Mouse (Mus musculus): ENCODE results near the gene Phka1. TPM values are rescaled to one million over a fixed set of nuclear protein-coding genes. Genes with fewer than 3 reads are reported as not detected.
"Not testable (repeated sequence)": the region's sequence is repeated elsewhere in the genome, so short reads cannot be mapped to it uniquely, and the experiment has no call there.

Phka1 gene
- polyA plus RNA-seq (2015; fragmentation: Nextera tagmentation; extraction: Ambion mirVana) = 7.5 and 8.1 TPM in 2 replicates

DNA sequence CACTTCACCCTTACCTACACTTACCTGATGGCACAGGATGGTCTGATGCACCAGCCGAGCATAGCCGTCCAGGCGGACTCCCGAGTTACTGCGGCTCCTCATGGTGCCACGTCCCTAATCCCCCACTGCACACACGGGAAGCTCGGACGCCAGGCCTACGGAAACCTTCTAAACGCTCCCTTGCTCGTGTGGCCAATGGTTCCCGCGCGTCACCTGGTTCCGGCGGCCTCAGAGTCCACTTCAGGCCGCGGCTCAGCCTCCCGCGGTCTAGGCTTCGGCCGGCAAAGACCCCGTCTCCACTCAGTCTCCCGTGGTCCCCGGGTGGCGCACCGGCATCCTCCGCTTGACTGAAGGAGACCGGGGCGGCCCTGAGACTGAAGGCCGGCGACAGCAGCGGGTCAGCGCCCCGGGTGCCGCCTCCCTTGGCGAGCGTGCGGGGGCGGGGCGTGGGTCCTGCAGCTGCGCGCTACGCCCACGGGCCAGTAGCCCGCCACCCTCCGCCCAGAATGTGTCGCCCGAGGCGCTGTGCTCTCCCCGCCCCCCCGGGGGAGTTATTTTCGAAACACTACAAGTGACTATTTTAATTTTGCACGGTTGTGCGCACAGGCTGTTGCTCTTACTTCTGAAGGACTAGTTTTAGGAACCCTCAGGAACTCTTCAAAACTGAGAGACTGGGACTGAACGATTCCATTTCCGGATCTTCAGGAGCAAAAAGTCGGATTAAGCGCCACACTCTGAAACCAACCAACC lies at the start of gene Phka1:
Gene Phka1 (minus strand): TSS at position 424 of the 750 bp plus-strand sequence.
- H3K36me3 ChIP-seq (replicated peaks) = no peaks in the 10 kb centered on the region
- peak within 1 kb of the TSS; percentile 57 for H3K4me3 ChIP-seq
- peaks cover 7% of the 10 kb centered on the region; the same call in 1 of the 2 replicates for H3K4me1 ChIP-seq
- ATAC-seq (replicated peaks) = peak; percentile 91
- peaks cover 3% of the 10 kb centered on the region; the same call in 1 of the 2 replicates for H3K27me3 ChIP-seq (replicated peaks)
- WGBS = 23% methylated on average over 60 of the region's 60 CpGs
- no peaks in the 10 kb centered on the region for H3K9me3 ChIP-seq
- peak within 1 kb of the TSS; percentile 51 for H3K9ac ChIP-seq
- H3K27ac ChIP-seq = no peak within 1 kb of the TSS
- peak within 1 kb of the TSS; percentile 61 for H3K4me2 ChIP-seq

DNA sequence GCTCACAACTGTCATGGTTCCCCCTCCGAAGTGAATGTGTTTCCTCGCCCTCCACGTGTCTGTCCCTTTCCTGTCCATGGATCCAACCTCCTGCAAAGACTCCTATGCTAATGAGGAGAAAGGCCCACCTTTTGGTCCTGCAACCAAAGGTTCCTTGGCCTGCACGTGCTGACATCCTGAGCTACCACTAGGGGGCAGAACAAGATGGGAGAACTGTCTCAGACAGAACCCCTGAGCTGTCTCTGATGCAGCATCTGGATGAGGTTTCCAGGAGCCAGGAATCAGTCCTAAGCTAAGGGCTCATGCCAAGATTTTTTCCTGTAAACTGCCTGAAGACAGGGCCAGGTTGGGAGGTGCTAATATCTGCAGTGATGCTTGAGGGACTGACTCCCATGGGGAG lies 45.2 kb upstream of the Phka1 start:
- H3K36me3 ChIP-seq (replicated peaks); H3K4me3 ChIP-seq; H3K27ac ChIP-seq; H3K4me2 ChIP-seq; H3K4me1 ChIP-seq; H3K9ac ChIP-seq; H3K27me3 ChIP-seq (replicated peaks); H3K9me3 ChIP-seq: not testable (repeated sequence)
- peak; percentile 70 for ATAC-seq (replicated peaks)
- 20% methylated on average over 4 of the region's 4 CpGs for WGBS

DNA sequence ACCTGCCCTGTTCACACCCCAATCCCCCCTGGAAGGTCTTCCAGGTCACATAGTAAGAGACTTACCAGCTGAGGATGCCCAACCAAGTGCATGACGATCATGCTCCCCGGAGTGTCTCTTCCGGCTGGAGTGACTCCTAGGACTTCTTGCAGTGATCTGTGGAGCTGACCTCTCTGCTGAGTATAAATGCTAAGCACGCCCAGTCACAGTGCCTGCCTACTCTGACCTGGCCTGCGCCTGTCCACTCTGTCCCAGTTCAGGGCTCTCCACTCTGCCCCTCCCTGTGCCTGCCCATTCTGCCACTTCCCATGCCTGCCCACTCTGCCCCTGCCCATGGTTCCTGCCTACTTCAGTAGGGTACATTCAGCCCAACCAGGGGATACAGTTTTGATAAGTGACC lies 42.8 kb upstream of the Phka1 start, which contains the start of gene Gm3880:
Gene Gm3880 (minus strand): TSS at position 101 of the 400 bp plus-strand sequence.
- H3K4me2 ChIP-seq; H3K4me1 ChIP-seq; H3K9ac ChIP-seq; ATAC-seq (replicated peaks); H3K27ac ChIP-seq; H3K27me3 ChIP-seq (replicated peaks); H3K9me3 ChIP-seq; H3K4me3 ChIP-seq; H3K36me3 ChIP-seq (replicated peaks): not testable (repeated sequence)
- WGBS = 88% methylated on average over 5 of the region's 5 CpGs

DNA sequence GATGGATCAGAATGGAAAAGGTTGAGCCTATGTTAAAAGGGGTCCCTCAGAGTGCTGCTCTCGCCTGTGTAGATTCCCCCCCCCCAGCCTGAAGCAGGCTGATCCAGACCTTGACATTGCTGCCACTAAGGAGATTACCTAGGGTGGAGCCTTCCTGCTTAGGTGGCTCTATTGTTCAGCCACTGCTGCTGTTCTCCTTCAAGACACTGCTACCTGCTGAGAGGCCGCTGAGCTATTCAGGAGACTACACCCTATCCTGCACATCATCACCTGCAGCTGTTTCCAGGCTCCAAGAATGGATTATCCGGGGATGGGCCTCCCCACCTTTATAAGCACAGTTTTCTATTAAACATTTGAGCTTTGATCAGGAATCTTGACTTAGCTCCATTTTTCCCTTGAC lies 40.7 kb upstream of the Phka1 start:
- H3K27me3 ChIP-seq (replicated peaks); H3K4me3 ChIP-seq; ATAC-seq (replicated peaks); H3K4me2 ChIP-seq; H3K27ac ChIP-seq; H3K9ac ChIP-seq; H3K9me3 ChIP-seq; H3K4me1 ChIP-seq; H3K36me3 ChIP-seq (replicated peaks): not testable (repeated sequence)
- WGBS = 36% methylated on average over 3 of the region's 3 CpGs

DNA sequence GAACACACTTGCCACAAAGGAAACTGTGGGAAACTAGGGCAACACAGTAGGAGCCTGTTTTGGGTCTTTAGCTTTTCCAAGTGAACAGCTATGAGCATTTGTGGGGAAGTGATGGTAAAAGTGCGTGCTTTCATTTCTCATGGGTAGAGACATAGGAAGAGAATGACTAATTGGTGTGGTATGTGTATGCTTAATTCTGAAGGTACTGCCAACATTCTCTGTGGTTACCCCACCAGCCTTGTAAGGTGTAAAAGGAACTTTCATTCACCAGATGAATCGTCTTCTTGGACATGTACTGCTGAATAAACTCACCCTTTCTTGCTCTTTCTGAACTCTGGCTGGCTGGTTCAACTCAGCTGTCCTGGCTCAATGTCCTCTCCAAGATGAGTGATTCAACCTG lies 22.6 kb upstream of the Phka1 start:
- Histone ChIP-seq H3K36me3 (replicated peaks) (no peaks in the 10 kb centered on the region), H3K27me3 (replicated peaks) (no peaks in the 10 kb centered on the region), H3K27ac (no peak overlapping the region), H3K4me2 (no peak overlapping the region), H3K4me3 (no peak overlapping the region), H3K4me1 (no peaks in the 10 kb centered on the region), H3K9me3 (no peaks in the 10 kb centered on the region), H3K9ac (no peak overlapping the region)
- no peak for ATAC-seq (replicated peaks)
- WGBS = 77% methylated on average over 2 of the region's 2 CpGs

DNA sequence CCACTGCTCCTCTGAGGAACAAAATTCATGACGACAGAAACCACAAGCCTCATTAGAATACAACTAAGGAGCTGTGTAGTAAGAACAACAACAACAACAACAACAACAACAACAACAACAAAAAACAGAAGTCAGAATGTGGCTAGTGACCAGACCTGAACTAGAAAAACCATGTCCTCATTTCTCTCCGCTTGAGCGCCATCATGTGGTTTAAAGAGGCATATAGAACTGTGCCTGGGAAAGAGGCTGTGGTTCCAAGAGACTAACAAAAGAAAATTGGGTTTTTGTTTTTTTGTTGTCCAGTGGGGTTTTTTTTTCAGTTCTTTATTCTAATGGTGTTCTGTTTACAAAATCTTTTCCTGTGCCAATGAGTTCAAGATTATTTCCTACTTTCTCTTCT lies 16.7 kb upstream of the Phka1 start:
- no peaks in the 10 kb centered on the region for H3K4me1 ChIP-seq
- no peaks in the 10 kb centered on the region for H3K27me3 ChIP-seq (replicated peaks)
- no peak overlapping the region for H3K27ac ChIP-seq
- H3K9me3 ChIP-seq = no peaks in the 10 kb centered on the region
- 21% methylated on average over 3 of the region's 3 CpGs for WGBS
- H3K4me3 ChIP-seq = no peak overlapping the region
- H3K9ac ChIP-seq = no peak overlapping the region
- no peaks in the 10 kb centered on the region for H3K36me3 ChIP-seq (replicated peaks)
- H3K4me2 ChIP-seq = no peak overlapping the region
- ATAC-seq (replicated peaks) = no peak

DNA sequence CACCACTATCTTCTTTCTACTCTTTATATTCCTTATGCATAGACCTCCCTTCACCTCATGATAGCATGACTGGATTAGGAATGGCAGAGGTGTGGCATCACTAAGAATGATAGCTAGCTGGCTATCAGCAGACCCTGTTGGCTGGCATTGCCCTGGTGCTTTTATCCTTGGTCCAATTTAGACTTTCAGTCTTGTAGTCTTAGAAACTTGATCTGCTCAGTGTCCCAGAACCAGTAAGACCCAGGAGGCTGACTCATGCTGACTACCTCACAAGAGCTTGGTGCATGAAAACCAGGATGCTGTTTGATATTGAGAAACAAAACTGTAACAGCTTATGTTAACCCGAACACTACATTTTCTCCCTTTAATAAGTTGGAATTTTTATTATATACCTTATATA lies 1.6 kb upstream of the Phka1 start:
- H3K27ac ChIP-seq = no peak overlapping the region
- H3K27me3 ChIP-seq (replicated peaks) = peaks cover 3% of the 10 kb centered on the region; the same call in 1 of the 2 replicates
- H3K9ac ChIP-seq = no peak overlapping the region
- H3K4me1 ChIP-seq = peaks cover 7% of the 10 kb centered on the region; the same call in 1 of the 2 replicates
- no peak overlapping the region for H3K4me3 ChIP-seq
- H3K36me3 ChIP-seq (replicated peaks) = no peaks in the 10 kb centered on the region
- no peak overlapping the region for H3K4me2 ChIP-seq
- no peak for ATAC-seq (replicated peaks)
- 93% methylated on average over 1 of the region's 1 CpGs for WGBS
- no peaks in the 10 kb centered on the region for H3K9me3 ChIP-seq

DNA sequence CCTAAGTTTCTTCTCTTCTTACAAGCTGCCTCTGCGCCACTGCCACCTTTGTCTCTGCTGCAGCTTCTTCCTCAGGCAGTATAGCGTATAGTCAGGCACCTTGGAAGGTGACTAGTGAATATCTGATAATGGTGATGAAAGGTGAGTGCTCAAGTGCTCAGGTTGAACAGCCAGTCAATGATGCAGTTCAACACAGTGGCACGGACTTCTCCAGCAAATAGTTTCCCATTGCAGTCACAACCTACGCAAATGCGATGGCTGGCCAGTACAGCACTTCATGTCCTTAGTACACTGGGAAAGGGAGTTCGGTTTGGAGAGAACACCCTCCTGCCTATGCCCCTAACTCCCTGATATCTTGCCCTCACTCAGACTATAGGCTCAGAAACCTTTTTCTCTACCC lies 1.1 kb upstream of the Phka1 start:
- Histone ChIP-seq H3K9me3 (no peaks in the 10 kb centered on the region), H3K4me3 (no peak overlapping the region; the same call in 1 of the 2 replicates), H3K4me2 (peak overlapping the region; percentile 61), H3K27me3 (replicated peaks) (peaks cover 3% of the 10 kb centered on the region; the same call in 1 of the 2 replicates), H3K36me3 (replicated peaks) (no peaks in the 10 kb centered on the region), H3K4me1 (peaks cover 7% of the 10 kb centered on the region; the same call in 1 of the 2 replicates), H3K27ac (no peak overlapping the region), H3K9ac (no peak overlapping the region)
- 45% methylated on average over 6 of the region's 6 CpGs for WGBS
- ATAC-seq (replicated peaks) = no peak

DNA sequence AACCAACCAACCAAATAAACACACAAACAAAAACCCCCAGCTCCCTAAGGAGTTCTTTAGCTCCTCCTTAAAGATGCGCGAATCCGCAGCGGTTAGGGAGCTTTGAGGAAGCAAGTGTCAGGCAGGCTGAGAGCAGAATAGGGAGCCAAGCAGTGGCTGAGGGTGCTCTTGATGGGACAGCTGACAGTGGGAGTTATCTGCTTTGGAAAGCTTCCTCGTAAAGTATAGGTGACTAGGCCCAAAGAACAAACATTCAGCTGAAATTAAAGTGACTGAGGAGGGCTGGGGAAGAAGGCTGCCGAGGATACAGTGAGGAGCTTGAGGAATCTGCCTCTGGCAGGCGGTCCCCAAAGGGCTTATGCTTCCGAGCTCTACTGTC lies 516 bp upstream of the Phka1 start:
- Histone ChIP-seq H3K4me2 (peak overlapping the region; percentile 61), H3K4me3 (peak overlapping the region; percentile 57), H3K36me3 (replicated peaks) (no peaks in the 10 kb centered on the region), H3K4me1 (peaks cover 7% of the 10 kb centered on the region; the same call in 1 of the 2 replicates), H3K9me3 (no peaks in the 10 kb centered on the region), H3K9ac (peak overlapping the region; percentile 51; the same call in 1 of the 2 replicates), H3K27me3 (replicated peaks) (peaks cover 3% of the 10 kb centered on the region; the same call in 1 of the 2 replicates), H3K27ac (no peak overlapping the region)
- ATAC-seq (replicated peaks) = peak; percentile 67
- WGBS = 21% methylated on average over 8 of the region's 8 CpGs

DNA sequence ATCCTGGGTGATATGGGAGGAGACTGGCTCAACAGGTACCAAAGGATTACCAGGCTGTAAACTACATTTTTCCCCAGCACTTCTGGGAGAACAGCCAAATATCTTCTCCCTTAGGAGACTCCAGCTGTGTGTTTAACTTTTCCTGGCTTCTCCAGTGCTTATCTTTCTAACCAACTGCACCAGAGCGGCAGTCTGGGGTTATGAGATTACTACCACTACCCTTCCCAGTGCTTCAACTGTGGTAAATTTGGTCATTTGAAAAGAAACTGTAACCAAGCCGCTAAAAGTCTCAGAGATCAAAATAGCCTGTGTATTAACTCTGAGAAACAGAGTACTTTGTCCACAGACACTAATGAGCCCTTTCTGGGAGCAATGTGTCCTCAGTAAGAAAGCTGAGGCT lies 42.8 kb downstream of the Phka1 start:
- Histone ChIP-seq H3K4me1 (no peaks in the 10 kb centered on the region), H3K4me3 (no peak overlapping the region), H3K36me3 (replicated peaks) (no peaks in the 10 kb centered on the region), H3K9me3 (no peaks in the 10 kb centered on the region), H3K4me2 (no peak overlapping the region), H3K9ac (no peak overlapping the region), H3K27me3 (replicated peaks) (no peaks in the 10 kb centered on the region; the same call in 1 of the 2 replicates), H3K27ac (no peak overlapping the region)
- ATAC-seq (replicated peaks) = no peak
- WGBS = 64% methylated on average over 2 of the region's 2 CpGs

DNA sequence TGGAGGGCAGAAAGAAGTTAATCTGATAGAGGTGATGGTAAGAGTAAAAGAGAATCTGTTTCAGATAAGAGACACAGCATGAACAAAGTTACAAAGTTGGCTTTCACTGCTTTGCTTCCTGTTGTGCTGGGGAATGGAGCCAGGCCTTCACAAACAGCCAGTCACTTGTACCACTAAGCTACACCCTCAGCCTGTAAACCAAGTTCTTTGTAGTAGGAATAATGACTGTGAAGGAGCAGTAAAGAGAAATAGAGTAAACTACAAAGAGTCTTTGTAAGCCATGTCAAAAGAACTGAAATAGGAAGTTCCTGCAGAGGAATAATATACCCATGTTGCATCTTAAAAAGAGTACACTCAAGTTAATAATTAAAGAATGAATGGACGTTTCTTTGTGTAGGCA lies 55.5 kb downstream of the Phka1 start:
- Histone ChIP-seq H3K27ac (no peak overlapping the region), H3K27me3 (replicated peaks) (peaks cover 5% of the 10 kb centered on the region; the same call in 1 of the 2 replicates), H3K9ac (no peak overlapping the region), H3K4me3 (no peak overlapping the region), H3K4me1 (no peaks in the 10 kb centered on the region), H3K36me3 (replicated peaks) (no peaks in the 10 kb centered on the region), H3K9me3 (no peaks in the 10 kb centered on the region), H3K4me2 (no peak overlapping the region)
- no peak for ATAC-seq (replicated peaks)
- 54% methylated on average over 1 of the region's 1 CpGs for WGBS

DNA sequence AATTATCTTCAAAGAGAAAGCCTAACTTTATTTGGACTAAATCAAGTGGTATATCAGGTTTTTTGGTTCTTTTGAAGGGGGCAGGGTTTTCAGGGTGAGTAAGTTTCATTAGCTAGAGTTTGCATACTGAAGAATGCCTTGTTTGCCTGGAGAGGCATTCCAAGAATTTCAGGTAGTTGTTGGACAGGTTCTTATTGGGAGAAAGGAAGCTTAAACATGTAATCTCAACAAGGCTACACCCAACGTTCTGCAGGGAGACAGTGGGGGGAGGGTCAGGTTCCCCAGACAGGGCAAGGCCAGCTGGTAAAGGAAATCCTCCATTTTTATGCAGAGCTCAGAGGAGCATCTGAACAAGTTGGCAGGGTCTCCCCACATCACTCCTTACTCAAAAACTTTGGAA lies 72.9 kb downstream of the Phka1 start:
- Histone ChIP-seq H3K4me3 (no peak overlapping the region), H3K9me3 (no peaks in the 10 kb centered on the region), H3K27ac (no peak overlapping the region), H3K9ac (no peak overlapping the region), H3K36me3 (replicated peaks) (no peaks in the 10 kb centered on the region), H3K4me2 (no peak overlapping the region), H3K27me3 (replicated peaks) (peaks cover 9% of the 10 kb centered on the region; the same call in 1 of the 2 replicates), H3K4me1 (no peaks in the 10 kb centered on the region)
- ATAC-seq (replicated peaks) = no peak
- WGBS = 34% methylated on average over 1 of the region's 1 CpGs

DNA sequence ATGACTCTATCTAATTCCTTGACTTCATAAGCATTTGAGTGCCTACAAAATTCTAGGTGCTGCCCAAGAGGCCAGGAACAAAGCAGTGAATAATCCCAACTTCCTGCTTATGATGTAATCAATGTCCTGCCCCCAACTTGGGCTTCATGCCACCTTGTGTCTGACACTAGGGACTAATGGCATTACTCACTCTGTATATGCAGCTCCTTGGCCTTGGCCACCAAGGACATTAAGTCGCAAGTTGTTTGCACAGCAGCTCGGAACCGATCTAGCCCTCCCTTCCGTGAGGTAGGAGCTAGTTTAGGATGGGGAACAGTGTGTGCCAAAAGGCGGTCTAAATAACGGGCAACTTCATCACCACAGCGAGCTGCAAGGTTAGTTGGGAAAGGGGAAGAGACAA lies 87.1 kb downstream of the Phka1 start:
- Histone ChIP-seq H3K36me3 (replicated peaks) (no peaks in the 10 kb centered on the region), H3K27me3 (replicated peaks) (no peaks in the 10 kb centered on the region), H3K4me2 (no peak overlapping the region), H3K4me1 (no peaks in the 10 kb centered on the region), H3K9ac (no peak overlapping the region), H3K27ac (no peak overlapping the region), H3K9me3 (no peaks in the 10 kb centered on the region), H3K4me3 (no peak overlapping the region)
- 93% methylated on average over 7 of the region's 7 CpGs for WGBS
- no peak for ATAC-seq (replicated peaks)

Data from midbrain, embryonic 15.5 days (tissue).